Mouse (Mus musculus): ENCODE results near the gene Pard3.

The Pard3 gene

DNA sequence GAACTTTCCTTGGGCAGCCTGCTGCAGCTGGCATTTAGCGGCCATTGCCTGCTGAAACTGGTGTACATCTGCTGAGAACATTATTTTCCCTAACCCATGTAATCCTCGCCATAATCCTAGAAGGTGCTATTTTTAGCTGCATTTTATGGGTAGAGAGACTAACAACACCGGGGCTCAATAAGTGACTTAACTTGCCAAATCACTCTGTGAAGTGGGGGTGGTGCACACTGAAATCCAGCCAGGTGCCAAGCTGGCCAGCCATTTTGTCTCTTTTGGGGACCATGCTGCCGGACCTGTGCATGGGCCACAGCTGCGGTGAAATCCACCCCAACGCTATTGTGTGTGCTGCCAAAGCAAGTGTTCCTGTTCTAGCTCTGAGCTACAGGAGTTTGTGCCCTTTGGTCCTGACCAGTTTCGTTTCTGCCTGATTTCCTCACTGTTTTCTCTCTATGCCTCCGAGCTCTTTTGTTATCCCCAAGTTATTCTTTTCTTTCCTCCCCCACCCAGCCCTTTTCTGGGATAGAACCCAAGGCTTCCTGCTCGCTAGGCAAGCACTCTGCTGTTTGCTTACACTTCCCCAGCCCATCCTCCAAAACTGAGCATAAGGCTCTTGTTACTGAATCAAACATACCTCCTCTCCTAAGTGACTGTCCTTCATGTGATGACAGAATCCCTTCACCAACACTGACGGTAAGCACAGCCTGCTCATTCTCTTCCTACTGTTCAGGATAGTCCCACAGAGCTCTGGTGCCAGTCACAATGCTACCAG is 375.9 kb downstream of the Pard3 start:
- no peak for DNase-seq (ENCODE audit: low spot score)

DNA sequence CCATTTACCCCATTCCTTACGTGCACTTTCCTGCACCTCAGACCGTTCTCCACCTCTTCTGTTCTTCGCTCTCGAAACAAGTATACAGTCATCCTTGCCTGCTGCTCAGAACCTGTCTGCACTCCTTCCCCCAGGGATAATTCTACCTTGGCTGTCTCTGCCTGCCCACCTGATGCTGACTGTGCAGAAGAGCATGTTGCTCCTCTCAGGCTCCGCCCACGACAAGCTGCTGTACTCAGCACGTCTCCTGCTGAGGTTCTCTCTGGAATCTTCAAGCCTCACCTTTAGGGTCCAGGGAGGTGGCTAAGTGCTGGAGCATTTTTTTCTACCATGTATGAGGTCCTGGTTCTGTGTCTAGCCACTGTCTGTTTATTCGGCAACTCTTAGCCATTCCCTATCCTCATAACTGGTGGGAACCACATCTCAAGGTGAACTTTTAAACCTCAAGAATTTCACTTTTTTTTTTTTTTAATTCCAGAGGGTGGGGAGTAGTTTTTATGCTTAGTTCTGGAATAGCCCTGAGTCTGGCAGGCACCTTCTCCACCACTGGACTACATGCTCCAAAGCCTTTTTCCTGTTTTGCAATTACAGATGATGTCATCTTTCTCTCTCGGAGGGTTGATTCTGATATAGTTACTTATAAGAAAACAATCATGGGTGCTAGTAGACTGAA is 376.6 kb downstream of the Pard3 start:
- DNase-seq (ENCODE audit: low spot score): no peak

DNA sequence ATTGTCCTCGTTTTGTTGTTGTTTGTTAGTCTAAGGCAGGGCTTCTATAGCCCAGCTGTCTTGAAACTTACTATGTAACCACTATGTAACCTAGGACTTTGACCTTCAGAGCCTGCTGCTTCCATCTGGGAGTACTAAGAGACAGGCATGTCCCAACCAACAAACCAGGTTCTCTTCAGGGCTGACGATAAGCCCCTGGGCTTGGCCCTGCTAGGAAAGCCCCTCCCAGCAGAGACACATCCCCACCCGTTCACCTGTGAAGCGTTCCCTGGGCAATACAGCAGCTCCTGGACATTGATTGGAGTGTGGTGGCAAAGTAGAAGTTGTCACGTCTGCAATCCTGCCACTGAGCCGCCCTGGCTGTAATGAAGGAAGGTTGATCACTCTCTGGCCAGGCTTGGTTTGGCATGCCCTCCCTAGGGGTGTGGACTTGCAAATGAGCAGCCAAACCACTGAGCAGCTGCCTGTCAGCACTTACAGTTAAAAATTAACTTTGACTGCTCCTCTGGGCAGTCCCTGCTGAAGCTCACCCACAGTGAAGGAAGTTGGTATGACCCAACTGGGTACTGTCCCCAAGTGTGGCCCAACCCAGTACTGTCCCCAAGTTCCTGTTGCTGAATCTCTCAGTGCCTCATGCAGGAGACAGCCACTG is 377.3 kb downstream of the Pard3 start:
- DNase-seq (ENCODE audit: low spot score): peak; percentile 7

DNA sequence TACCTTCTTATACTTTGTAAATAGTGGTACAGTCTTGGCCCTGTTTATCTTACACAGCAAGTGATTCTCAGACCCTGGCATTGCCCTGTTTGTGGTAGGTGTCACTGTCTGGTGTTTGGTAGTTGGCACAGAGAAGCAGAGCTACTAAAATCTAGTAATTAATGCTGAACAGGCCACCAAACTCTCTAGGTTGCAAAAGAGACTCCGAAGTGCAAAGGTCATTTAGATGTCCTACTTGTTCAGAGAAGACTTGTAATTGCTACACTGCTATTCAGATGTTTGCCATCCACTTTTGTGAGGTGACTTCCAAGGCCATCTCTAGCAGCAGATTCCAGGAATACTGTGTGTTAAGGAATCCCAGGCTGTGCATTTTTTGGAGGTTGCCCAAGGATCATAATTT is 383.7 kb downstream of the Pard3 start:
- DNase-seq (ENCODE audit: low spot score): no peak

DNA sequence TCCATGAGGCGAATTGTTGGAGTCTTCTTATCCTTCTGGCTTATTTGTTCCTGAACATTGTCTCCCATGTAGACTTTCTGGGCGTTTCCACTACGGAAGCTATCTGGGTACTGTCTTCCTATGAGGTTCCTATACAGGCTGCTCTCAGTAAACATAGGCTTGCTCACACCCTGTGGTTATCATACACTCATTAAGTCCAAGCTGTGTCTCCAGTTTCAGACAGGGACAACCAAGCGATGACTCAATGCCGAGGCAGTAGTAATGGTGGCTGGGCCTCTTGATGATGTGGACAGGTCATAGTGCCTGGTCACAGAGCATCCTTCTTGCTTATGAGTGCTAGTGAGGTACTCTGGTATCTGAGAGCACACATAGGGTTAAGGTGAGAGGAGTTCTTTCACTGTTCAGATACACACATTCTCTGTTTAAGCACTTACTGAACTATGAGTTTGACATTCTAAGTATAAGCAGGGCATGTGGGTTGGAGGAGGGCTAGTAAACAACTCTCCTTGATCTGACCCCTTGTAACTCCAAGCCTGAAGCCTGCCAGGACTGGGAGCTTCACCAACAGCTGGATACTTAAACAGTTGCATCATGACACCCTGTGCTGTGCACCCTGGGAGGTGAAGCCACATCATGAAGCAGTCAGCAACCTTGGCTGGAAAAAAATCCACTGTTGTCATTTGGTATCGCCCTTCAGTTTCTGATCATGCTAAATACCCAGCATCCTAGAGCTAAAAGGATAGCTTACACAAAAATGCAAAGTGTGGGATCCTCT is 385.6 kb downstream of the Pard3 start:
- DNase-seq (ENCODE audit: low spot score): no peak

DNA sequence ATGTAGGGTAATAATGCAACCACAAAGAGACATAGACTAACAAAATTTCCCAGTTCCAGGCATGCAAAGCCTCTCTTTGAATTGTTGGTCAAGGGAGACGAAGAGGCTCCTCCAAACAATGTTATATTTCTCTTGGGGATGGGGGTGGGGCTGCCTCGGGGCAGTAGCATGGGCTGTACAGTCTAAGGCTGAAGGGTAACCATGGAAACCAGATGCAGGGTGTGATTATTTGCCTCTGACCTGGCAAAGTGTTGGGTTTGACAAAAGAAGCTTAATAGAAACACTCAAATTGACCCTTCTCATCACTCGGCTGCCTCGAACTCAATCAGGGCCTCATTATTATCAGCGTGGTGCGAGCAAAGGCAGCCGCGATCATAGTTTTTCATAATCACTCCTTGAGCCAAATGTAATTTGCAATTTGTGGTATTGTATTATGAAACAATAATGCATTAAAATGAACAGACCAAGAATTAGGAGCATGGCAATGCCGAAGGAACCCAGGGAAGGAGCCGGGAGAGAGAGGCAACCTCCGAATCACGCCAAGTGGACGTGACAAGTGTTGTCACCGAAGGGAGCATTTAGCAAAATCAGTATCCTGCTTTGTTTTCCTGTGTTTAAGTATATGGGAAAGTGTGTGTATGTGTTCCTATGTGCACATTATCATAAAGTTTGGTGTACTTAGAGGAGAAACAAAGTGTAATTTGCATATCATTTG is 387.4 kb downstream of the Pard3 start:
- DNase-seq (ENCODE audit: low spot score): no peak

DNA sequence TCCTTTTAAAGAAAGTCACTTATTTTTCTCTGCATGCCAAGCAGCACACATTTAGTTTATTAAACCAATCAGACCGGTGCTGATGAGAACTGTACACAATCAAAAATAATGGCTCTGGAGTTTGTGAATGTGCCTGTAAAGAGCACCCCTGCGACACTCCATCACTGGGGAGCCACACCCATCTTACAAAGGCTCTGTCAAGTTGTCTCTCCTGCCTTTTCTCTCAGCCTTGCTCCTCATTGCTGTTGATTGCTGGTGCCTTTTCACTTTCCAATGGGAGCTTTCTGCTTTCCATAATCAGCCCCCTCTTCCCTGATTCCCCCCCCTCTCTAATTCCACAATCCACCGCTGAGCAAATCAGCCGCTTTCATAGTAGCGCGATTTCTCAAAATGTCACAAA is 388.7 kb downstream of the Pard3 start:
- DNase-seq (ENCODE audit: low spot score): no peak

DNA sequence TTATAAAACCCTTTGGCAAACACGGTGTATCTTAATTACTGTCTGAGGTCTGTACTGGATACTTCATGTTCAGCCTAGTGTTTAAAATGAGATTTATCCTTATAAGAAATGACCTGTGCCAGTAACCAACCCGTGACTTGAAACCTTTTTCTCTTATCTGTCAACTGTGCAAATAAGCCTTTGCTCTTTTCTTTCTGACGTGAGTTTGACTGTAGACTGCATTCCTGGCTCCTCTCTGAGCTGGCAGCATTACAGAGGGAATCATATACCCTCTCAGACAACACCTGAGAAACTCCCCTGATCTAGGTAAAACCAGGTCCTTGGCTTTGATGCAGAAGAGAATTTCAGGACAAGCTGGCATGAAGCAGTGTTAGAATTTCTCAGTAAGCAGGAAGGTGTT is 394.2 kb downstream of the Pard3 start:
- DNase-seq (ENCODE audit: low spot score): no peak

DNA sequence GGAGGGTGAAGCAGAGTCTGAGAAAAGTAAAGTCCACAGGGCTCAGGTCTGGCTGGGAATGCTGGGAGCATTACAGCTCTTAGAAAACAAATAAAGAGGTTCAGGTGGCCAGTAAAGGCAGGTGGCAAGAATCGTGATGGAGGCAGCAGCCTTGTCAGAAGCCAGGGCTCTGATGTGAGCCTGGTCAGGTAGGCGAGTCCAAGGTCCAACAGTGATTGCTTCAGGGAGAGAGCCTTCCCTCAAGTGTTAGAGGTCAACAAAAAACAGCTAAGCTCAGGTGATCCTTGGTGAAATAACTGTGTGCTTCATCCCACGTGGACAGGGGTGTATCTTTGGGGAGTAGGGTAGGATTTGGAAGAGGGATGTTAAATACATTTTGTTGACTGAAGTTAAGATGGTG is 397.5 kb downstream of the Pard3 start:
- DNase-seq (ENCODE audit: low spot score): no peak

DNA sequence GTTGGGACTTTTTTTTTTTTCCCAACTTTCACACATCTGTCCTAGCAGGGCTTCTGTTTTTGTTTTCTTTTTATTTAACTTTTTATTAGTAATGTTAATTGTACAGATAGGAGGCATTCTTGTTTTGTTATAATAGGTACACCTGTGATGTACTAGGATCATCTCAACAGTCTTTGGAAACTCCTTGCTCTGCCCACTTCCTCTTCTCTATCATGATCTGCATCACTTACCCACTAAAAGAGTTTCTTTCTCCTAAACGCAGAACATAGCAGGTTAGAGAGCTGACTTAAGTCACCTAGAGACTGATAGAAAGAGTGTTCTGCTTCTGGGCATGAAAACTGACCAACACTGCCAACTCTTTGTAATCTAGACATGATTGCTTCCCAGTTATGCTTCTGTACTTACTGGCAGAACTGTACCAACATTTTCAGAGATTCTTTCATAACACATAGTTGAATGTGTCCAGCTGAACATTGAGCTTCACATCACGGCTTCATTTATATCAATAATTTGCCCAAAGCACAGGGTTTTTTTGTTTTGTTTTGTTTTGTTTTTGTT is 398.8 kb downstream of the Pard3 start:
- DNase-seq (ENCODE audit: low spot score): no peak

DNA sequence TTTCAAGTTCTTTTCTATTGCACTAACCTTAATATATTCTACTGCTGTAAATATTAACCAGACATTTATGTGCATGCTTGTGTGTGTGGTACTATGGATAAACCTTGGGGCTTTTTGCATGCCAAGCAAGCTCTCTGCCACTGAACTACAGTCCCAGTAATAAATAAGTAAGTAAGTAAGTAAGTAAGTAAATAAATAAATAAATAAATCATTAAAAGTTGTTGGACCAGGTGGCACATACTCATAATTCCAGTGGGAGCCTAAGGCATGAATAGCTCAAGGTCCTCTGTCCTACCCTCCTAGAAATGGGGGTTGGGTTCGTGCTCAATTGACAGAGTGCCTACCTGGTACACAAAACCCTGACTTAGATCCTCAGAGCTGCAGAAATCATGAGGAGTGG is 400.6 kb downstream of the Pard3 start:
- DNase-seq (ENCODE audit: low spot score): no peak

DNA sequence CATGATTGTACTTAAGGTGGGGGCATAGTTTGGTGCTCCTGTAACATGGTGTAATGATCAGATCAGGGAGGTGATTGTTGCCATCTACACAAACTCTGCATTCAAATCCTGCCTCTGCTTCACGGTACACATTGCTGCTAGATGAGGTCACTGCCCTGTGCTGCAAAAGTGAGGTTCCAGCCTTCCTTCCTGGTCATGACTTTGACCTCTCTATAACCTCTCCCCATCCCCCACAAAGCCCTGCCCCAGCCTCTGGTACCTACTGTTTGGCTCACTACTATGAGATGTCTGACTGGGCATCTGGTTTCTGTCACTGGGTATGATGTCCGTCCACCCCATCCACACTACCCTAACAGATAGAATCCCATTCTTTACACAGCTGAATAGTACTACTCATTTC is 408.5 kb downstream of the Pard3 start:
- DNase-seq (ENCODE audit: low spot score): no peak

DNA sequence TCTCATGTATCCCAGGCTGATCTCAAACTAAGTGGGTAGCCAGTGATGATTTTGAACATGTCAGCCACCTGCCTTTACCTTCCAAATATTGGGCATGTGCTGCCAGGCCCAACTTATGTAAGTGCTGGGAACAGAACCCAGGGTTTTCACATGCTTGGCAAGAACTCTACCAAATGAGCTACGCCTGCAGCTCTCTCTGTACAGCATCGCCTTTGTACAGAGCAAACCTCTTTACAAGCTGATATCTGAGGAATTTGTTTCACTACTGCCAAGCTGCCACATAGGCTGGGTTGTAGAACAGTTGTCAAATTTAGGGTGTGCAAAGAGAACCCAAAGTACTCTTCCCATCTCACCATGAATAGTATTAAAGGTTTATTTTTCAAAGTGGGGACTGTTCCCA is 416.3 kb downstream of the Pard3 start:
- DNase-seq (ENCODE audit: low spot score): no peak

DNA sequence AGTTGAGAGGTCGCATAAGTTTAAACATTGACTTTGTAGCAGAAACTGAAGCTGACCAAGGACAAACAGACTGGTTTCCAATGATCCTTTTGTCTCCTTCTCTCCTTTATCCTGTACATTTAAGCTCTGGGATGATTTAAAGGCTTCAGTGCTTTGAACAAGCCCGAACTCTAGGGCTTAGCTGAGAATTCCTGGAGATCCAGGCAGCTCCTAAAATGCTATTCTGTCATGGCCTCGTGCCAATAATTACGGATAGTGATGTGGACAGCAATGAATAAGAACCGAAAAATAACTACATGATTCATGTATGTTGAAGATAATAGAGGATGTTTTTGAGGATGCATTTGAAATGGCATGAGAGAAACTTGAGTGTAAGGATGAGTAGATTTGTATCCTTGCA is 421.9 kb downstream of the Pard3 start:
- DNase-seq (ENCODE audit: low spot score): no peak

DNA sequence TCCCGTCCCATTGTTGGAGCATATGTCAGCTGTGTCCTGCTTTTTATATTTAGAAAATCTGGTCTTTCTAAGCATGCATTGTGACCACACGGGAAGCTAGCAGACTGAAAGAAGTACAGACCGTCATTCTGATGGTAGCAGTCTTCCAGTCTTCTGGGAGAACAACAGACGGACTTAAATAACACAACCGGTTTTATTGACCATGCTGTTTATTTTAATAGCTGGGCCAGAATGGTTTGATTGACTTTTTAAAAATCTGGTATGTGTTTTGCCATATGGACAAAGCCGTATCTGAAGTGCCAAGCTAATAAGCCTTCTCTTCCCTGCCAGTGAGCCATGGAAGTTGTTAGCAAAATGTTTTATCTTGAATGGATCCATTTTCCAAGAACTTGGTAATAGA is 428.3 kb downstream of the Pard3 start:
- DNase-seq (ENCODE audit: low spot score): no peak

DNA sequence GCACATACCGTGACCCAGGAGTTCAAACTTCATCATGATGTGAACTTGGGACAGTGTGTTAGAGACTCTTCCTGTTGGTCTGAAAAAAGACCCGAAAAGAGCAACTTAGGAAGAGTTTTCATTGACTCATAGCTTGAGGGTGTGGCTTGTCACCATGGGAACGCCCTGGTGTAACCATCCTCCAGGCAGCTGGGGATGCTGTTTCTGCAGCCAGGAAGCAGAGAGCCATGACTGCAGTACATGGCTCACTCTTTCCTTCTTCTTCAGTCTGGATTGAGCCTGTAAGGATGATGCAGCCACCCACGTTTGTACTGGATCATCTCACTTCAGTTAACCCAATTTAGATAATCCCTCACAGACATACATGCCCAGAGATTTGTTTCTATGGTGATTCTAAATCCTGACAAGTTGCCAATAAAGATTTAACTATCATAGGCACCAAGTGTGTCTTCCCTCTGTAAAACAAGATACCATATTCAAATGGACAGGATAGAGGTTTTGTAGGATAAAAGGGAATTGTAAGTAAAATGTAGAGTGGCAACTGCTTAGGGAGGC is 431.6 kb downstream of the Pard3 start:
- DNase-seq (ENCODE audit: low spot score): no peak

DNA sequence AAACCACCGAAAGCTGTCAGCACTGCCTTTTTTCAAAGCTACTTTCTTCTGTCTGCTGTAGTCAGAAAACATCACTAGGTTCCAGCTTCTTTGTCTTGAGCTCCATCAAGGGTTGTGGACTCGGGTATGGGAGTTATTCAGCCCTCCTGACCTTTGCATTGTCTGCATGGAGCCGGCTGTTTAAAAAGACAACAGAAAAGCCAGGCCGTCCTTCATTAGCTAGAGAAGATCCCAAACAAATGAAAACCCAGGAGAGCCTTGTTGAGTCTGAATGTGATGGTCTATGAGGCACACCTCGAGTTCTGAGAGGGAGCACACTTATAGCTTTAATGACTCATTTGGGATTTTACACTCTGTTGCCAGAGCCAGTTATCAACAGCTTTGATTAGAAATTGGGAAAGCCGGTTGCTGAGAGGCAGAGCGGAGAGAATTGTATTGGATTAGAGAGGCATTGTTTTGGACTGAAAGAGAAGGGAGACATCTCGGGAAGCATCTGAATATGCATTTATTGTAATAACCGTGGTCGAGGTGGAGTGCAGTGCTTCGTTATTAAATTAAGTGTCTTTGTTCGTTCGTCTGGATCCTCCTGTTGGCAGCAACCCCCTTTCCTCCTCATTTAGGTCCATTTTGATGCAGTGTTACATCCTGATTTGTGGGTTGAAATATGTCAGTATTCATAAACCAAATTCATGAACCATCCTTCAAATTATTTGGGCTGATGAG is 435.5 kb downstream of the Pard3 start:
- no peak for DNase-seq (ENCODE audit: low spot score)

DNA sequence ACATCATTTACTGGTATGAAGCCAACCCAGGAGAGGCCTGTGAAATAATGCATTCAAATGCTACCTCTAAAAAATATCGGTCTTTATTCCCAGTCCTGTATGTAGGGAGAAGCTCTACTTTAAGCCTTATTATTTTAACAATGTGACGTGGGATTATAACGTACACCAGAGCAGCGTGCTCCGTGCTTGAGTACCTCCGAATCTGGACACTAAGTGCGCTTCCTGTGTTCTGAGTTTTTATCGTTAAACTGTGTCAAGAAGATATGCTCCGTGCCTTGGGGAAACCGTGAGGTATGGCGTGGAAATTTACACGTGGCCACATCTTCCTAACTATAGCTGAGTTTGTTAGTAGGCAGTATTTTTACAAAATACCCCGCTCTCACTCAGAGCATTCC is 436.0 kb downstream of the Pard3 start:
- DNase-seq (ENCODE audit: low spot score): no peak

DNA sequence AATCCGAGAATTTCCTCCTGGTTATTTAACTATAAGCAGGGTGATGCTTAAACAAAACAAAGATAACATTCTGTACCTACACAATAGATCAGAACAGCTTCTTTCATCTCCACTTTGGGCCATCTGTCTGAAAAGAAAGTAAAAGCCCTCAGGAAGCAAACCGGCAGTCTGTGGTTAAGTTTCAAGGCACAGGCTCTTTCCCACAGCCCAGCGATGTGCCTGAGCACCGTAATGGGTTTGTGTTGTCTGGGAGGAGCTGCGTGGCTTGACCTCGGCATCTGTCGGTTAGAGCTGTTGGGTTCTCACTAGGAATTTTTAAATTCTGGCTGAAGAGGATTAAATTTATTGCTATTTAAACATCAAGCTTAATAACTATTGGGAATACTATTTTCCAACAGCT is 436.5 kb downstream of the Pard3 start:
- no peak for DNase-seq (ENCODE audit: low spot score)

DNA sequence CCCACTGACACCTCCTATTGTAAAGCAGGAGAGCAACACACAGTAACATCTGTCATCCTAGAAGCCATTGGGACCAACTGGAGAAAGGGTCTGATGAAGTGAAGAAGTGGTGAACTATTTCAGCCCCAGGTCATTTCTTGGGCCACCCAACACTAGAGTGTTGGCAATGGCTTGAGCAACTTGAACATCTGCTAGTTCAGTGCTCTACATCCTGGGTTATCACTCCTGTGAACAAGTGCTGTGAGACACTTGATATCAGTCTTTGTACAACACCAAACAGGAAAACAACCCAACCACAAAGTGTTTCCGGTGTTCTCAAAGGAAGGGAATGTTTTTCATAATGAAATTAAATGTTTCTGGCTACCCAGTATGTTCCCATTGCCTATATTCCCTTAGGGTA is 438.1 kb downstream of the Pard3 start:
- DNase-seq (ENCODE audit: low spot score): no peak

DNA sequence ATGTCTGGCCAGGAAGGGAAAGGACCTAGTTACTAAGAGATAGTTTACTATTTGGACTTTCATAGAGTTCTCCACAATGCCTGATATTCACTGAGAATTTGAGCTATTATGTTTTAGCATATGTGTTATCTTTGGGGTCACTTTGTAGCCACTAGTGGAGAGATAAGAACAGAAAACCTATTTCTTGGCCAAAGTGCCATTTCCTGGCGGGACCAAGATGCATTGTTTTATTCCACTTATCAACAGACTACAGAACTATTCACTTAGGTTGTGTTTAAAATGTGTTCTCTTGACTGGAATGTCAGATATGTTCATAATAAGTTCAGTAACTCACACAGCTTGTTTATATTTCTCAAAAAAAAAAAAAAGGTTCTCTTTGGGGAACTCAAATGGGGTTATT is 441.6 kb downstream of the Pard3 start:
- DNase-seq (ENCODE audit: low spot score): no peak

Data from ovary, postnatal 10 days (tissue).